Mouse (Mus musculus) cerebellum, postnatal 4 days (tissue): ENCODE measurements around the gene Olfr92.
"Not testable (repeated sequence)": the region's sequence is repeated elsewhere in the genome, so short reads cannot be mapped to it uniquely, and the experiment has no call there.

Source experiments
- DNase-seq, 2 experiments: peaks; one replicate each; pipeline ENCODE4 v3.0.0; 2022; ENCODE audit warnings: low spot score in 2 of 2, mixed read lengths in 1 of 2

The Olfr92 gene

DNA sequence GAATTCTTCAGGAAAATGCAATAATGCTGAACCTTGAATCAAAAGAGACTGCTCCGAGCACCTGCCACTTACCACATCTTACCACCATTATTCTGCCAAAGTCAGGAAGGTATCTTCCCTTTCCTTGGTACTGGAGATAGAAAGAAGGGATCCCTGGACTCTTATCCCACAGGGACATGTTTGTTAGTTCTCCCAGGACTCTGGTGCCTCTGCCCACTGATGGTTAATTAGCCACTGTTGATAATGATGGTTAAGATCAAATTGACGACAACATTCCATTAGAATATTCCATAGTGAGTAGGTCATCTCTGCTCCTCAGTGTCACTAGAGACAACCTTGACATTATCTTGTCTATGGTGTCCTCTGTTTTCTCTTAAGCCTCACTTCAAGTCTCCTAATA is at the start of gene Olfr92:
Gene Olfr92 (minus strand): TSS at position 101 of the 400 bp plus-strand sequence.
- no peak for DNase-seq

DNA sequence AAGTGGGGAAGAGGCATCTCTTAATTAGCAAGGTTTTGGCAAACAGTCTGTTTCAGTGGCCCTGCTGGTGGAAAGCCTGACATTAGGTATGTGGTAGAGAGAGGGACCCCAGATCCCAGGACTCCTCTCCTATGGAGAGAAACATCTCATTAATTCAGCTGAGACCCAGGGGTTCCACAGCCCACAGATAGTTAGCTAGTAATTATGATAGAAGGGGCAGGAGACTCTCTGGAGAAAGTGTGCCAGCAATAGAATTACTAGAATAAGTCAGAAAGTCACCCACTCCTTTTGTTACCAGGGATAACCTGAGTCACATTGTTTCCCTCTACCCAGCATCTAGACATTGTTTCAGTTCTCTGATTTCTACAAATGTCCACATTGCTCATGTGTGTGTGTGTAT is 41.5 kb upstream of the Olfr92 start, which contains the start of gene Olfr93:
Gene Olfr93 (minus strand): TSS at position 101 of the 400 bp plus-strand sequence.
- no peak for DNase-seq

DNA sequence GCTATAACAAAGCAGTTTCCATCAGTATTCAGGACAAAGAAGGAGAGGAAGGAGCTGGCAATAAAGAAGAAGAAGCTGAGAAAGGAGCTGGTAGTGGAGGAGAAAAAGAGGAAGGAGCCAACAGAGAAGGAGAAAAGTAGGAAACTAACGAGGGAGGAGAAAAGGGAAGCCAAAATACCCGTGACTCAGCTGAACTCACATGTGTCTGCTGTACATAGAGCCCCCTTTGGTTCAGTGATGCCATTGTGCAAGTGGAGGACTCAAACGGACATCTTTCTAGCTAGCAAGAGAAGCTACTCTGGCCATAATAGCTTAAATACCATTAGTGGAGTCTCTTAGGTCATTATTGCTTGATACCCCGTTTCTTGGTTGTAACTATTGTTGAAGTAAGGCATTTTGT is 11.5 kb upstream of the Olfr92 start:
- DNase-seq: not testable (repeated sequence)

DNA sequence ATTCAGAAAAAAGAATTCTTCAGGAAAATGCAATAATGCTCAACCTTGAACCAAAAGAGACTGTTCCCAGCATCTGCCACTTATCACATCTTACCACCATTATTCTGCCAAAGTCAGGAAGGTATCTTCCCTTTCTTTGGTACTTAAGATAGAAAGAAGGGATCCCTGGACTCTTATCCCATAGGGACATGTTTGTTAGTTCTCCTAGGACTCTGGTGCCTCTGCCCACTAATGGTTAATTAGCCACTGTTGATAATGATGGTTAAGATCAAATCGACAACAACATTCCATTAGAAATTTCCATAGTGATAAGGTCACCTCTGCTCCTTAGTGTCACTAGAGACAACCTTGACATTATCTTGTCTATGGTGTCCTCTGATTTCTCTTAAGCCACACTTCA is 21.7 kb downstream of the Olfr92 start, which contains the start of gene Olfr91:
Gene Olfr91 (minus strand): TSS at position 101 of the 400 bp plus-strand sequence.
- no peak for DNase-seq

DNA sequence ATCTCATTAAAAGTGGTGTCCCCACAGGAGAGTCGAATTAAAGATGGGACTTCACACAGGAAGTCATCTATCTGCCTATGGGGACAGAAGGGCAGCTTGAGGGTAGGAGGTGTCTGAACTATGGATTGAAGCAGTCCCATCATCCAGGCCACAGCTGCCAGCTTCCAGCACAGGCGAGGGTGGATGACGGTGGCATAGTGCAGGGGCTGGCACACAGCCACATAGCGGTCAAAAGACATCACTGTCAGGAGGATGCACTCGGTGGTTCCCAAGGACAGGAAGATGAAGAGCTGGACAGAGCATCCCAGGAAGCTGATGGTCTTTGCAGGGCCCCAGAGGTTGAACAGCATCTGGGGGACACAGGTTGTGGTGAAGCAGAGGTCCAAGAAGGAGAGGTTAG is 26.6 kb downstream of the Olfr92 start:
- DNase-seq: peak in 1 of 2 experiments; percentile 87

DNA sequence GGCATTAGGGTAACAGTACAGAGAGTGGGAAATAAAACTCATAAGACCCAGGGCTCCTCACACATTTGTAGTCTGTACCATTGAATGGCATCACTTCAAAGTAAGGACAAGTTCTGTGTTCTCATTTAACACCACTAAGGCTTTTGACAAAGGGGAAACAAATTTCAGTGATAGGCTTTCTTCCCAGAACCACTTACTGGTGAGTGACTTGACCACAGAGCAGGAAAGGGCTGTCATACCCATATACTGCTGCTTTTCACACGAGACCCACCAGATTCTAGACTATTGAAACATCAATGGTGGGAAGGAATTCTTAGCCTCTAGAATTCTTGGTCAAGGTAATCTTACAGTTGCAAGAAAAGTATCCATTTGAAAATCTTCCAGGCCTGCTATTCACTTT is 27.7 kb downstream of the Olfr92 start:
- no peak for DNase-seq

DNA sequence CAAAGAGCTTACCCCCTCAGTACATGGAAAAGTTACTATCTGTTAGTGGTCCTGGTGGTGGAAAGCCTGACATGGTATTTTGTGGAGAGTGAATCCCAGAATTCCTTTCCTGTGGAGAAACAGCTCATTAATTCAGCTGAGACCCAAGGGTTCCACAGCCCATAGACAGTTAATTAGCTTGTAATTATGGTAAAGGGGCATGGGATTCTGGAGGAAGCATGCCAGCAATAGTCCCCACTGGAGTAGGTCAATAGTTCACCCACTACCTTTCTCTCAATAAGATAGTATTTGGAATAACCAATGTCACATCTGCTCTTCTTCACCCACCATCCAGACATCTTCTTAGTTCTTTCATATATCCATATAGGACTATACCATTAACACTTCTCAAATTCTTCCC is 31.5 kb downstream of the Olfr92 start, which contains the start of gene Olfr90:
Gene Olfr90 (minus strand): TSS at position 101 of the 400 bp plus-strand sequence.
- no peak for DNase-seq

DNA sequence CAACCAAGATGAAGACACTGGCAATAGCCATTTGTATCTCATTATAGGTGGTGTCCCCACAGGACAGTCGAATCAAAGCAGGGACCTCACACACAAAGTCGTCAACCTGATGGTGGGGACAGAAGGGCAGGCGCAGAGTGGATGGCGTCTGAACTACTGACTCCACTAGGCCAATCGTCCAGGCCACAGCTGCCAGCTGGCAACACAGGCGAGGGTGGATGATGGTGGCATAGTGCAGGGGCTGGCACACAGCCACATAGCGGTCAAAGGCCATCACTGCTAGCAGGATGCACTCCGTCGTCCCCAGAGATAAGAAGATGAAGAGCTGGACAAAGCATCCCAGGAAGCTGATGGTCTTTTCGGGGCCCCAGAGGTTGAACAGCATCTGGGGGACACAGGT is 34.3 kb downstream of the Olfr92 start:
- DNase-seq: peak in 1 of 2 experiments; percentile 48

DNA sequence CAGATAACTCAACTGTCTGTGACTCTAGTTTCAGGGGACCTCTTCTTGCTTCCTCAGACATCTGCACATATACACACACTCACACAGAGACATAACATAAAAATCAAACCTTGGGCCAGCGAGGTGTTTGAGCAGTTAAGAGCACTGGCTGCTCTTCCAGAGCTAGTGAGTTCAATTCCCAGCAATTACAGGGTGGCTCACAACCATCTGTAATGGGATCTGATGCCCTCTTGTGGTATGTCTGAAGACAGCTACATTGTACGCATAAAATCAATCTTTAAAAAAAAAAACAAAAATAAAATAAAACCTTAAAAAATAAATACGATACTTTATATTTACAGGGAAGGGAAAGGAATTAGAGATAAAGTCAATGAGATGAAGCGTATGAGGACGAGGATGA is 35.3 kb downstream of the Olfr92 start:
- DNase-seq: no peak

DNA sequence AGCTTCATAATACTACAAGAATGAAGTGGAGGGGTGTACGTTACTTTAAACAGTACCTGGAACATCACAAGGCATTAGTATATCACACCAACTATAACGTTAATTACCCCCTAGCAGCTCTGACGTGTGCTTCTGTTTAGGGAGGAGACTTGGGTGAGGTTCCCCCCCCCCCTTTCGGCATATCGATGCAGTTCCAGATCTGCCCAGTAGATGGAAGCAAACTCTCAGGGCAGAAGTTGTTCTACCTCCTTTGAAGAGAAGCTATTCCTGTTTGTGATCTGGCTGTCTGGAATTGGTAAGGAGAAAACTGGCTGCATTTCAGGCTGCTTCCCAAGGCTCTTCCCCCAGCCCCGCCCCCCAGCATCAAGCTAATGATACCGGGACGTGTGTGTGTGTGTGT is 36.6 kb downstream of the Olfr92 start:
- DNase-seq: peak in 1 of 2 experiments; percentile 69

DNA sequence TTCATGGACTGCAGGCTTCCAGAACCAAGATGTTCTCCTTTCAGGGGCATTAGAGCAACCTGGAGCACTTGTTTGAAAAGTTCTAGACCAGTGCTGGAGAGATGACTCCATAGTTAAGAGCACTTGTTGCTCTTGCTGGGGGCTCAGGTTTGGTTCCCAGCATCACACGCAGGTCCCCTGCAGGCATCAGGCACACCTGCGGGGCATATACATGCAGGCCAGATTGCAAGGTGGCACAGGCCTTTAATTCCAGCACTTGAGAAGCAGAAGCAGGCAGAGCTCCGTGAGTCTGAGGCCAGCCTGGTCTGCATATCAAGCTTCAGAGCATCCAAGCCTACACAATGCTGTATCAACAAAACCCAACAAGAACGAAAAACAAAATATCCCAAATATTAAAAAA is 38.2 kb downstream of the Olfr92 start:
- no peak for DNase-seq

DNA sequence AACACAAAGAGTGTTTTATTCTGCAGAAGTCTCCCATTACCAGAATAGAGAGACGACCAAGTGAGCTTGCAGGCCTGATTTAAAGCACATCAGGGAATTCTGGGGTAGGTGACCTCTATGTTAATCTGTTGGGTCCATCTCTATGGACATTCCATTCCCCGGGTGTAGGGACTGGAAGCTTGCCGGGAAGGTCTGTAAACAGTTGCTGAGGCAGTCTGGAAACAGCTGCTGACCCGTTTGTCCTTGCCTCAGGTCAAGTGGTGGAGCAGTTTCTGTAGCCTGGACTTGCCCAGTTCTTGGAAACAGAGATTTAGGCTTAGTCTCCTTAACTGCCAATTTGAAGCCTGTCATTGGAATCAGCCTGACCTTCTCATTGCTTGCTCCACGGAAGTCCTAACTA is 39.8 kb downstream of the Olfr92 start:
- DNase-seq: no peak

DNA sequence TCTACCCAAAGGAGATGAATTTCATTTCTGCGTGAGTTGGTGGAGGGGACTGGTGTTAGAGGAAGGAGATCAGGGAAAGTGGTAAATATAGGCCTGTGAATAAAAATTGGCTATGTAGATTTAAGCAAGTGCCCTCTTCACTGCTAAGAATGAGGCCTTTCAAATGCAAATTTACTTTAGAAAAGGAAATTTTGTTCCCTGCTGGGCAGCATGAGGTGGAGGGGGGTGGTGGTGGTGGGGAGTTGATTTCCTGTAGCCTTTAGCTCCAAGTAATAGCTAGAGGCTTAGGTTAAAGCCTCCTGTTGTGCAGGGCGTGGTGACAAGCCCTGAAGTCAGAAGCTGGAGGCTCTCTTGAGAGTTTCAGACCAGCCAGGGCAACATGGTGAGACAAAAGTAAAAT is 40.9 kb downstream of the Olfr92 start:
- DNase-seq: no peak

DNA sequence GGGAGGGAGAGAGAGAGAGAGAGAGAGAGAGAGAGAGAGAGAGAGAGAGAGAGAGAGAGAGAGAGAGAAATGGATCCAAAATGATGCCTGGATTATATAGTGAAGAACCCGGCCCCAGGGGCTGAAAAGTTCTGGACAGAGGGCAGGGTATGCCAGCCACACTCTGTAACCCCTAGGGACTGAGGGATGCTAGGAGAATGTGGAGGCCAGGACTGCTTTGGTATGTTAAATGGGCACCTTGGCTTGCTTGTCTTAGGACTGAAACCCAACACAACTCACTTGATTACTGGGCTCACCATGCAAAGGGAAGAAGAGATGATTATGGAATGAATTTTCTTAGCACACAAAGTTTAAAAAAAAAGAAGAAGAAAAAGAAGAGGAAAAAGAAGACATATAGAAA is 41.7 kb downstream of the Olfr92 start:
- no peak for DNase-seq

DNA sequence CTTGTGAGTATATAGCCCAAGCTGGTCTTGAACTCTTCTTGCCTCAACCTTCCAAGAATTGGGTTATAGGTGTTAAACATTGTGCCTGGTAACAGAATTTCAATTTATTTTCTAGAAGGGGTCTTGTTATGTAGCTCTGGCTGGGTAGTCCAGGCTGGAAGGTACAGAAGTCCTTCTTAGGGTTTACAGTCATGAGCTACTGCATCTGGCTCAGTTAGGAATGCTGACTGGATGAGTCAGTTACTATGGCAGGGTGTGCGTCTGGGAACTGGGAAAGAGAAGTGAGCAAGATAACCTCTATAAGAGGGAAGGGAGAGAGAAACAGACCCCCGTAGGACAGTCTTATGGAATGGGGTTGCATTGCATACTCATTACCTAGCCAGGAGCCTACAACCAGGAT is 44.1 kb downstream of the Olfr92 start:
- no peak for DNase-seq

DNA sequence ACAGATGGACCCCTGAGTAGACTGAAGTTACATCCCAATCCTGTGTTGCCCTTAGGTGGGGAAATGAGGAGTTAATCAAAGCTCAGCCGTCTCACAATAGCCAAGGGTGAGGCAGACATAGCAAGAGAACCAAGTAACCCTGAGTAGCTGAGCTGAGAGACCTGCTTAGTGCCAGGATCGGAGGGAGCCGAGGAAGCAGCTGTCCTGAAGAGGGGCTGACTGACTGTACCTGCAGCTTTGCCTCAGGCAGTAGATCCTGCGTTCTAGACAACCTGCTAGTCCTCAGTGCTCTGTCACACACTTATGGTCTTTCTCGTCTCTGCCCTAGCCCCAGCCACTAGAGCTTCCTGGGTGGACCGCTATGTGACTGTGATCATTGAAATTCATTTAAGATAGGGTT is 44.7 kb downstream of the Olfr92 start:
- DNase-seq: no peak

DNA sequence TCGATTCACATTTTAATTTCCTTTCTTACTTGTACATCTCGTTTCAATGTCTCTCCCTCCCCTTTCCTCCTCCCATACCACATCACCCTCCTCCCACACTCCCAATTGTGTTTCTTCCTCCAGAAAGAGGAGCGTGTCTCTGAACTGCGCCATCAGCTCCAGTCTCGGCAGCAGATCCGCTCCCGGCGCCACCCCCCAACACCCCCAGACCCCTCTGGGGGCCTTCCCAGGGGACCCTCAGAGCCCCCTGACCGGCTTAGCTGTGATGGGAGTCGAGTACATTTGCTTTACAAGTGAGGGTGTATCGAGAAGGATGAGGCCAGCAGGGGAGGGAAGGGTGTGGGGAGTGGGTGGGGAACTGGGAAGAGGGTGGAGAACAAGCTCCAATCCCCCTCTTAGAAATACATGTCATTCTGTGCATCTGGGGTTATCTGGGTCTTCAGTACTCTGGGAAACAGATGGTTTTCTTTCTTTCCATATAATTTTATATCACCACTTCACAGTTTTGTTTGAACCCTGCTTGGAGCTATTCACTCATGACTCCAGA is 47.1 kb downstream of the Olfr92 start:
- no peak for DNase-seq

DNA sequence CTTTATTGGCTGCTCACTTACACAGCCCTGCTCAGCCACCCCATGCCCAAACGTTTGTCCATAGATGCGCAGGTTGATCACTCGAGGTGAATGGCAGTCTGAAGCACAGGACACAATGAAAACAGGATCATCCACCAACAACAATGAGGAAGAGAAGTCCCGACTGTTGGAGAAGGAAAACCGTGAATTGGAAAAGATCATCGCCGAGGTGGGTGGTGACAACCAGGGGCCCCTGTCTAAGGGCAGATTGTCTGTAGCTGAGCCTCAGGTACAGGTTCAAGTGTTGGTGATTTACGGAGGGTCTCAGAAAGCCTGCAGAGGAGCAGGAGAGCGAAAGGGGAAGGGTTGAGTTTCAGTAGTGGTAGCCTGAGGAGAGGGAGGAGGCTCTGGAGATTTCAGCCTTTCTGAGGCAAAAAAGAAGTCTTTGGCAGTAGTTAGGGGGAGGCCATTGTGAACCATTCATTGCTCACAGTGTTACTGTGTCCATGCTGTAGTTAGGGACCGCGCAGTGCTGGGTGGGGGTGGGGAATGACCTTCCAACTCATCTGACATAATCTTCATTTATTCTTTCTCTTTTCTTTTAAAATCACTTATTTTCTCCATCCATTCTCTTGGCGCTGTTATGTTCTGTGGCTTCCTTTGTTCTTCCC is 47.7 kb downstream of the Olfr92 start:
- DNase-seq: no peak

DNA sequence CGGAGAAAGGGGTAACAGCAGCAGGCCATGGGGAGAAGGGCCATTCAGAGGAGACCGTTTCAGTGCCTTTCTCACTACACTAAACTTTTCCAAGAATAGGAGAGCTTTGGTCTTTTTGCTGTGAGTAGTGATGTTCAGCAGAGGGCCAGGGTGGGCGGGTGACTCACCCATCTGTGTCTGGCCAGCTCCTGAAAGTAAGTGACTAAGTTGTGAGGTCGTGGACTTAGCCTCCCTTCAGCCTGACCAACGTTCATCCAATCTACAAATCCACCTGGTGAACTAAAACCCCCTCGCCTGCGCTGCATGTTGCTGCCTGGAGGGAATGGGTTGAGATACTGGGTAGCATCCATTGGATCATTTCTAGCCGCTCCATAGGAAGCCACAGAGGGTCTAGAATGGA is 49.8 kb downstream of the Olfr92 start:
- DNase-seq: no peak

DNA sequence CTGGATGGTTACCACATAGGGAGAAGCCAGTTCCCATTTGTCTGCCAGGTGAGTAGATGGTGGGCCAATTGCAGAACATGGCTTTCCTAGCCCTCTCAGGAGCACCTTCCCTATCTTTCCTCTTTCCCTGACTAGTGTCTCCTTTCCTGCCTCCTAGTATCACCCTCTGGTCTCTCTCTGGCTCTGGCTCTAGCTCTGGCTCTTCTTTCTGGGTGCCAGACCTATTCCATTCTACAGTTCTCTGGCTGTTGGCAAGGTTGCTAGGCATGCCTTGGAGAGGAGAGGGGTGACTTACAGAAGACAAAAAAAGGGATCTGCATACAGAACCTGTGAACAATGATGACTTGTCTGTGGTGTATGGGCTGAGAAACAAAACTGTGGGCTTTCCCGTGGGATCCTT is 52.0 kb downstream of the Olfr92 start:
- DNase-seq: no peak

DNA sequence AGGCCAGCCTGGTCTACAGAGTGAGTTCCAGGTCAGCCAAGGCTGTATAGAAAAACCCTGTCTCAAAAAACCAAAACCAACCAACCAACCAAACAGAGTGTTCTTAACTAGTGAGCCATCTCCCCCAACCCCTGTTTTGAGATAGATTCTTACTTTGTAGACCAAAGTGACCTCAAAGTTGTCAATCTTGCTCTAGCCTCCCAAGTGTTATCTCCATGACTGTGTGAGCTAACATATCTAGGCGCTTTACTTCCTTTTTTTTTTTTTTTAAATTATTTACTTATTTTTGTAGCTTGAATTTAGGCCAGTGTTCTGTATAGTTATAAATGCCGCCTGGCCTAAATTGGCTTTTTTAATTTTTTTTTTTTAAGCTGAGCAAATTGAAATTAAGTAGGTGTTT is 53.9 kb downstream of the Olfr92 start:
- DNase-seq: no peak

DNA sequence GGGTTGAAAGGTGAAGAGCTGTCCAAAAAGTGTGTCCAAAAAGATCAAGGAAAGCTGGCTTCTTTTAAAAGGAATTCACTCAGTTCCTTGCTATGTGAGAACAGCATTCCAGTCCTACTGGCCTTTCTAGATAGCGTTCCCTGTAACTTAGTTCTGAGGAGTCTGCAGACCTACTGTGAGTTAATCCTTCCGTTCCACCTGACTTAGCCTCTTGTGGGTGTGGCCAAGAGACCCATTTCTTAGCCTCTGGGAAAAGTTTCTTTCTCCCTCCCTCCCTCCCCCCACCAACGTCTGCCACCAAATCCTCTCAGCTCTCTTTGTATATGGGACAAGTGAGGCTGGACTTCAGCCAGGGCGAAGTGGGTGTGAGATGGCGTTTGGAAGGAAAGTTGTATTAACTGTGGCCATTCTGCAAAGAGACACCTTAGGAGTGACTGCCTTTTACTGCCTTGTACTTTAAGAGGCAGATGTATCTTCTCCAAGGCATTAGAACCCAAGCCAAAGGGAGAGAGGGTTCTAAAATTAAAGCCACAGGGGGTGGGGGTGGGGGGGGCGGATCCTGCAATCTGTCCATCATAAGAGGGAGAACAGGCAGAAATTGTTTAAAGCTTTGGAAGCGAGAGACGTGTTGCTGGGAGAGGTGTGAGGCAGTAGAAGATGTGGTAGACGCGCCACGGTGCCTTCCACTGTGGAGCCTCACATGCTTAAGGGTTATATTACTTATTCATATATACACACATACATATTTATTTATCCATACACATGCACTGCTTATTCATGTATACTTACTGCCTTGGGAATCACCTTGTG is 56.0 kb downstream of the Olfr92 start:
- no peak for DNase-seq

DNA sequence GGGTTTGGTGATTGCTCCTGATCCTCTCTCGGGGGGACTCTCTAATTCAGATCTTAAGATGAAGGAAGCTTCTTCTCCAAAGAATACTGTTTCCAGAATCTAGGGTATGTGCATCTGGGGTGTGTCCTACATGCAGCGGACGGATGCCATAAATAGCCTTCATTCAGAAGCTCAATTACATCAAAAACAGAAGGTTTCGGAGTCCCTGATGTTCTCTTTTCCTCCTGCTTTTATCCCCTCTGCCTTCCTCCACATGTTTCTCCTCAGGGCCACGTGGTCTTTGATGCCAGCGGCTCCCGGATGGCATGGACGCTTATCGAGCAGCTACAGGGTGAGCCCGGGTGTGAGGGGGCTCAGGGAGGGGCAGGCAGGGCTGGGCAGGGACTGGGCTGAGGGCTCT is 56.8 kb downstream of the Olfr92 start:
- no peak for DNase-seq
